Mouse (Mus musculus): ENCODE results near the gene Reln. TPM values are rescaled to one million over a fixed set of nuclear protein-coding genes. Genes with fewer than 3 reads are reported as not detected.

Reln gene
- 26.1 TPM for polyA plus RNA-seq (2014; fragmentation: Illumina TruSeq; extraction: RNeasy Lipid Tissue Mini Kit (QIAGEN cat#74804); ENCODE audit: low read depth, low replicate concordance)

DNA sequence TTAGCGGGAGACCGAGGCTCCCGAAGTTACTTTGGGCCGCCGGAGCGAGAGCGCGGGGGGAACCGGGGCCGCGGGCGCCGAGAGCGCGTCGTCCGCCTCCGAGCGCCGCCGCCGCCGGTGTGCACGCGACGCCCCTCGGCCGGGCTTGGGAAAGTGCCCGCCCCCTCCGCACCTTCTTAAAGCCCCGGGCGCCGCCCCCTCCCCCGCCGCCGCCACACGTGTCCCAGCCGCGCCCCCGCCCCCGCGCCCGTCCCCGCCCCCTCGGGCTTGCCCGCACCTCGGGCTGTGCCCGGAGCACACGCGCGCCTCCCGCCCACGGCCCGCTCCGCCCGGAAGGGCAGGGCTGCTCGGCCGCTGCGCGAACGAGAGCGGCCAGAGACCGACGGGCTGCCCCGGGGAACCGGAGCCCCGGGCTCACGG is at the start of gene Reln:
Gene Reln, minus strand, starts transcription at position 147 of the 420 bp plus-strand sequence.

DNA sequence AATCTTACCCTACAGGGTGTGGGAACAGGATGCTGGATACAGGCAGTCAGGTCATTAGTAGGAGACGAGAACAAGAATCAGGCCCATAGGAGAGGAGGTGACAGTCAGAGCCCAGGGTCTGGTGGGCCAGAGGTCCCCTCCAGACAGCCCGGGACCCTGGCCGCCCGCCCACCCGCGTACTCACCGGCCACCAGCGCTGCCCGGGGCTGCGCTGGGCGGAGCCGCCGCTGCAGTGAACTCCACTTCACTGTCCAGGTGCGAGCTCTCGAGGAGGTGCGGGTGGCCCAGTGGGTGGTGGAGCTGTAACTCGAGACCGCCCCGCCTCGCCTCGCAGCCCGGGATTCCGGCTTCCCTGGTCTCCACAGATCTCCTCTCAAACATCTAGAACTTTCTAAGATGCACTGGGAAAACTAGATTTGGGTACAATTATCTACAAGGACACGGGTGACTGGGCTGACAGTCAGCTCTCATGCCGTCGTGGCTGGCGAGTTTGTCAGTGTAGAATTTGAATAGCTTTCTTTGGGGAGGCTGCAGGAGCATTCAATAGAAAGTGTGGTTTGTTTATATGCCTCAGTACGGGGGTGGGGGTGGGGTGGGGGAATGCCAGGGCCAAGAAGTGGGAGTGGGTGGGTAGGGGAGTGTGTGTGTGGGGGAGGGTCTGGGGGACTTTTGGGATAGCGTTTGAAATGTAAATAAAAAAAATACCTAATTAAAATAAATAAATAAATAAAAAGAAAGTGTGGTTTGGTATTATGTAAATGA is 479.0 kb downstream of the Reln start, which contains the start of gene Slc26a5:
Gene Slc26a5, minus strand, starts transcription at position 259 of the 762 bp plus-strand sequence.

Other genes with a start within 250 kb of the Reln start
- 62.7 TPM for gene Orc5, start 205.7 kb upstream of the Reln start, polyA plus RNA-seq (2014; fragmentation: Illumina TruSeq; extraction: RNeasy Lipid Tissue Mini Kit (QIAGEN cat#74804); ENCODE audit: low read depth, low replicate concordance)